Comparison of ENCODE assay signal across 12 mouse cellular contexts in genomic region chr17:45769821-45770220, GRCm38 (mm10). TPM values are rescaled to one million over a fixed set of nuclear protein-coding genes. Genes with fewer than 3 reads are reported as not detected.
A peak's percentile ranks its signal among the peaks of the same experiment; 100 is the strongest.
DNase-seq lines count a peak whose midpoint lies in the region; ATAC-seq and TF ChIP-seq lines count a peak whose summit lies in the region.
"Had no signal": no experiment of that assay in that cellular context is flagged by ENCODE, and none has a peak within 500 bp of the region (broad histone marks: within the 10 kb centered on the region; RNA-seq: fewer than 3 reads in every experiment).

No protein-coding gene starts in this region.

- 52% methylated on average over 6 of the region's 6 CpGs for WGBS in heart, embryonic 11.5 days (ENCODE audit: insufficient replicate concordance)
- WGBS in midbrain, embryonic 13.5 days = 74% methylated on average over 6 of the region's 6 CpGs

- no peaks in the 10 kb centered on the region for H3K27me3 ChIP-seq in heart, embryonic 11.5 days (ENCODE audit: control insufficient read depth, insufficient read depth, low read length)
- peaks cover 6% of the 10 kb centered on the region; the same call in 1 of the 2 replicates for H3K27me3 ChIP-seq in midbrain, embryonic 13.5 days
- H3K27me3 ChIP-seq: hindbrain, embryonic 15.5 days had no signal

- peaks cover 23% of the 10 kb centered on the region for H3K4me1 ChIP-seq in heart, embryonic 11.5 days (ENCODE audit: control insufficient read depth, insufficient read depth, low read length)
- H3K4me1 ChIP-seq in cortical plate, adult 2 months (ENCODE audit: control insufficient read depth, insufficient read depth, low read length) = no peaks in the 10 kb centered on the region
- H3K4me1 ChIP-seq in midbrain, embryonic 13.5 days (replicated peaks) = peaks cover 33% of the 10 kb centered on the region

- H3K9ac ChIP-seq in heart, embryonic 11.5 days (ENCODE audit: low read depth, low read length) = no peak overlapping the region
- no peak overlapping the region for H3K9ac ChIP-seq in midbrain, embryonic 13.5 days (replicated peaks)
- H3K9ac ChIP-seq: hindbrain, embryonic 15.5 days; liver, postnatal 0 days had no signal

- no peaks in the 10 kb centered on the region for H3K36me3 ChIP-seq in heart, embryonic 11.5 days (ENCODE audit: control insufficient read depth, insufficient read depth, low read length)
- H3K36me3 ChIP-seq in midbrain, embryonic 13.5 days = no peaks in the 10 kb centered on the region
- H3K36me3 ChIP-seq: hindbrain, embryonic 15.5 days had no signal

- no peak overlapping the region for H3K4me2 ChIP-seq in heart, embryonic 11.5 days
- H3K4me2 ChIP-seq in midbrain, embryonic 13.5 days (replicated peaks) = no peak overlapping the region
- H3K4me2 ChIP-seq: hindbrain, embryonic 15.5 days had no signal

- TF ChIP-seq CTCF in cortical plate, adult 2 months (IDR thresholded peaks at IDR 0.05; ENCODE audit: extremely low read depth, insufficient read depth, low read length) = no peak

- H3K9me3 ChIP-seq in heart, embryonic 11.5 days (replicated peaks; ENCODE audit: control insufficient read depth, low read length) = no peaks in the 10 kb centered on the region
- H3K9me3 ChIP-seq in midbrain, embryonic 13.5 days = no peaks in the 10 kb centered on the region
- H3K9me3 ChIP-seq: hindbrain, embryonic 15.5 days had no signal

- H3K4me3 ChIP-seq in heart, embryonic 11.5 days (ENCODE audit: low read depth, low read length) = no peak overlapping the region
- no peak overlapping the region for H3K4me3 ChIP-seq in cortical plate, adult 2 months (ENCODE audit: insufficient read depth, low read length)
- H3K4me3 ChIP-seq in midbrain, embryonic 13.5 days (replicated peaks) = no peak overlapping the region
- H3K4me3 ChIP-seq: hindbrain, embryonic 15.5 days had no signal

- peak; percentile 95 for DNase-seq in heart, adult 11 months
- peak; percentile 74 for DNase-seq in 3T3-L1 (ENCODE audit: low read depth, low spot score)
- peak; percentile 48 for DNase-seq in heart, postnatal 4 days
- DNase-seq in B cell, adult 2 months = no peak
- DNase-seq: liver, postnatal 0 days; thymus, postnatal 14 days had no signal

- no peak for TF ChIP-seq POLR2A in cortical plate, adult 2 months (IDR thresholded peaks at IDR 0.05; ENCODE audit: extremely low read depth, insufficient read depth, low read length)

- ATAC-seq in heart, embryonic 11.5 days (replicated peaks; ENCODE audit: insufficient number of reproducible peaks, low FRiP score, low TSS enrichment) = no peak
- no peak for ATAC-seq in midbrain, embryonic 13.5 days
- ATAC-seq in granulocyte monocyte progenitor cell, adult 5-6 weeks (replicated peaks; ENCODE audit: poor library complexity, severe bottlenecking) = no peak
- ATAC-seq: liver, postnatal 0 days had no signal

- no peak overlapping the region for H3K27ac ChIP-seq in heart, embryonic 11.5 days (ENCODE audit: low read depth, low read length)
- H3K27ac ChIP-seq in cortical plate, adult 2 months (ENCODE audit: insufficient read depth, low read length) = 0 out of 2 replicates have a peak overlapping the region, but pooled peaks have one; percentile 5
- no peak overlapping the region for H3K27ac ChIP-seq in midbrain, embryonic 13.5 days

RNA-seq across cellular contexts. Expression of gene 1600014C23Rik, which starts 36.2 kb away (rescaled TPM):
- polyA plus RNA-seq in heart, embryonic 11.5 days (2014; fragmentation: Nextera tagmentation; extraction: Ambion mirVana) = 0.48 and 0.80 TPM in 2 replicates
- polyA plus RNA-seq in cortical plate, adult 2 months (2012; rRNA removed) = 0.44 TPM in 1 of 2 replicates, not detected in the other
- under 1 TPM in 1 of 2 experiments, not detected in 1; 0.97 TPM for total RNA-seq in heart, postnatal 4 days (2021)
- polyA plus RNA-seq in midbrain, embryonic 13.5 days (2015; fragmentation: Nextera tagmentation; extraction: Ambion mirVana) = not detected in 2 replicates
- not detected in 2 replicates for total RNA-seq in granulocyte monocyte progenitor cell, adult 5-6 weeks (2014; fragmentation: Nextera tagmentation)
- total RNA-seq in granulocyte monocyte progenitor cell, adult 5-6 weeks (2017) = not detected in 2 replicates
- total RNA-seq: common myeloid progenitor, adult 5-6 weeks had no signal
- polyA plus RNA-seq: liver, postnatal 0 days had no signal

Comparison
In these comparisons a context has a peak if more than half of its experiments do, and no peak if none do; other contexts are left out.
1. DNase-seq: peak in heart, adult 11 months (single experiment), 3T3-L1 (single experiment) and heart, postnatal 4 days (single experiment); none in B cell, adult 2 months (0 of 2).